Mouse (Mus musculus) right cerebral cortex, adult 18-20 months (tissue): ENCODE results near the gene Pcna.
A peak's percentile ranks its signal among the peaks of the same experiment; 100 is the strongest.

Source experiments
- DNase-seq: peaks from one replicate; pipeline ENCODE4 v3.0.0; 2022; ENCODE audit warnings: mixed read lengths

Pcna gene

DNA sequence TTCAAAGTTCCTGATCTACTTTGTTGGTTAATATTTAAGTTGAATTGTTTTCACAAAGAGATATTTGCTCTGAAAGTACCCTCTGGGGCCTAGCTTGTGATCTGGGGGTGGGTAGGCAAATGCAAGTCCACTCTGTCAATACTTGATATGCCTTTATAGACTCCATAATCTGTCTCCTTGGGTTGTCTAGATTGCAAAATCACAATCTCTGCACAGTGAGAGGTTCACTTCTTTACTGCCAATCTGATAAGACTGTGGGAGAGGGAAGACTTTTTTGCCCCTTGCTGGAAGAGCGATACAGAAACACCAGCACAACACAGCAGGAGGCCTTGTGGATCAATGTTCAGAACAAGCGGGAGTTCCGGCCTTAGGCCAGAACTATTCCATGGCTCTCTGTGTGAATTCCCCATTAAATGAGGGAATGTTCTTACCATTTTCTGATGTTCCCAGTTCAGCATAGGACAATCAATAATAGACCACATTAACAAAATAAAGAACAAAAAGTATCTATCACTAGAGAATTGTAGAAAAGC lies 20.6 kb downstream of the Pcna start:
- DNase-seq: no peak

GRCm38 (mm10) chr2:132224359-132224758 lies 28.8 kb downstream of the Pcna start:
- no peak for DNase-seq

DNA sequence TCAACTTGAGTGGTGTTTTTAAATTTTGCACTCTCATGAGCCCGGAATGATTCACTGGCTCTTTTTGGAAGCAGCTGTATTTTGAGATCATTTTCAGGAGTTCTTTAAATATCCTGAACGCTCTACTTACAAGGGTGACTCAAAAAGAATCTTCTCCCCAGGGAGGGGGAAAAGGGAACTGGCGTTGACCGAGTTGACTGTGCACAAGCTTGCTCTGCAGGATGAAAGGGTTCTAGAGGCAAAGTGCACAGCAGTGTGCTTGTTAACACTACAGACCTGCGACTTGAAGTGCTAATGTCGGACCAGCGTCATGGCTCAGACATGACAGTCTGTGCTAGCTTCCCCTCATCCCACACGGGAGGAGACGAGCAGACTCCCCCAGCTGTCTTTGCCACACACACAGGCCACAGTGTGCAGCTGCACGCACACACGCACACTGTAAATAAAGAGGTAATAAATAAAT lies 31.5 kb downstream of the Pcna start:
- DNase-seq: peak; percentile 62

- no peak for DNase-seq
These were observed 41.0 kb downstream of the Pcna start for GRCm38 (mm10) chr2:132211995-132212656.

GRCm38 (mm10) chr2:132210806-132211312 lies 42.3 kb downstream of the Pcna start:
- no peak for DNase-seq

DNA sequence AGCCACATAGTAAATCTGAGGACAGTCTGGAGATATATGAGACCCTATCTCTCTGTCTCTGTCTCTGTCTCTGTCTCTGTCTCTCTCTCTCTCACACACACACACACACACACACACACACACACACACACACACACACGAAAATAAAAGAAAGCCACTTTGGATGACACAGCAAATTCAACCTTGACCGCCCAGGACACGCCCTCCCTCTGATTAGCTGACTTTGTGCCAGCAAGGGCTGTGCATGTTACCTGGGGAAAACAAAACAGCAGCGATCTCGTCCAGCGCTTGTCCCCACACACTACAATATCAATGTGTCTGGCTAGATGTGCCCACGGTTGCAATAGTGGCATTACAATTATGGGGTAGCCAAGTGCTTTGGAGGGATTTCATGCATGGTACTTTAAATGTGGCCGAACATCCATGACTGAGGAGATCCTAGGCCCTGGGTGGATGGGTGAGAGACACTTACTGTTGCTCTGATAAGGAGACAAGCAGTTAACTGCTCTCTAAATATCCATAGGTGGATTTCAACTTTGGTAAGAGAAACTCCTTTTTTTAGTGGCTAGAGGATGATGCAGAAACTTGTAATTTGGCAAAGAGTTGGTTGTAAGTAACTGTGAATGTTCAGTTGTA lies 44.8 kb downstream of the Pcna start:
- DNase-seq: no peak

DNA sequence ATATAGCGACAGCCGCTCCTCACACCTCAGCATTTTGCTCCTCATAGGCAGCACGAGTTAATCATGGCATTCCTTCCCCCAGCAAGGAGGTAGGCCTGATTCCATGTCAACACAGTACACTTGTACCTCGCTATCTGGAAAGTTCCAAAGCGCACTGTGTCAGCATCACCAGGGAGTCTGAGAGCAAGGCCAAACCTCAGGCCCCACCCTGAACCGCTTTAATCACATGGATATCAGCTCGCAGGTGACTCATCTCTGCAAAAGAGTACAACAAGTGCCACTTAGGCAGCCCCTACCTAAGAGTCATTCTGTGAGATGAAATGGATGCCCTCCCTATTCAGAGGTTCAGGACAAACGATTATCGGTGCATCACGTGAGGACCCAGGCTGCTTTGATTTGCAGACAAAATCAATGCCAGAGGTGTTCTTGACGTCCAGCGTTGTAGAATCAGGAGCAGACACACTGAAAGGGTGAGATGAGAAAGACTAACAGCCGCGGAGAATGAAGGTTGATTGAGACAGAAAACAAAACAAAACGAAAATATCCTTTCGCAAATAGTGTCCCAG lies 46.7 kb downstream of the Pcna start:
- no peak for DNase-seq

DNA sequence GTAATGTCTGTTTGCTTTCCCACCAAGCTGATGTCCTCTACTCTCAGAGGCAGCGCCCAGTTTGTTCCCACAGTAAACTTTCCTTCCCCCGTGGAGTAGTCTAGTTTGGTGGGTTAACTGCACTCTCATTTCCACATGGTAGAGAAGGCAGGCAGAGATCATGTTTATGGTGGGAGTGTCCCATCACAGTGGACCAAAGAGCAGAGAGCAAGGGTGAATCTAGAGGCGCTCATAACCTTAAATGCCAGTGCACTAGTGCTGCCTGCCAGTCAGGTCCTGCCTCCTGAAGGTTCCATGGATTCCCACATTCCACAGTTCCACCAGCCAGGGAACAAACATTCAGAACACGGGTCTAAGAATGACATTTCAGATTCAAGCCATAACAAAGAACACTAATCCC lies 47.6 kb downstream of the Pcna start:
- no peak for DNase-seq

DNA sequence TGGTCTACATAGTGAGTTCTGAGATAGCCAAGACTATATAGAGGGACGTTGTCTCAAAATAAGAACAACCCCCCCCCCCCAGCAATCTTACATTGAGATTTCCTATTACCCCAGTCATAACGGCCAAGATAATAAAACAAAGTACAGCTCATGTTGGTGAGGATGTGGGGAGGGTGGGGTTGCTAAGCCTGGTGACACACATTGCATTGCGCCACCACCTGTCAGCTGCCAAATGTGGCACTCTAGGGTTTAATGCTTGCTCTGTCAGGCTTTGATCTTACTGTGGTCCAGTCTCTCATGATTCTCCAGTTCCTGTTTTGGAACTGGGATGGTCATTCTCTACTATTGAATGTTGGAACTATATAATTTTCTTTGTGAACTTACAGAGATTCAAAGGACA lies 49.3 kb downstream of the Pcna start:
- DNase-seq: no peak

DNA sequence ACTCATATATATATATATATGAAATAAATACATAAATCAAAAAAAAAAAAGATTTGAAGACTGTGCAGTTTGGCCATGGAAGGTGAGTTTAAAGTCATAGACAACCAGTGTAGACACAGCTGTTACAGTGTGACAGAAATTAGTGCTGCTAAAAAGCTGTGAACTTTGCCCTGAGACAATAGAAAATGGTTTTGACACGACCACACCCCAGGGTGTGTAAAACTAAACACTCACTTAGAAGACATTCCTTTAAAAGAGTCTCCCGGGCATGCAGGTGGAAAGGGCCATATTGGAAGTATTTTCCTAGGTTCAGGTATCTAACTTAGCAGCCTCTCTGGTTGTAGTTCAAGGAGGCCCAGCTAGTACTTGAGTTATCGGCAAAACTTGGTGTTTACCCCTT lies 49.9 kb downstream of the Pcna start:
- no peak for DNase-seq
